Mouse (Mus musculus) frontal cortex, postnatal 14 days (tissue): ENCODE results near the gene Neurod6.
A peak's percentile ranks its signal among the peaks of the same experiment; 100 is the strongest.
"Not testable (repeated sequence)": the region's sequence is repeated elsewhere in the genome, so short reads cannot be mapped to it uniquely, and the experiment has no call there.

Source experiments
- DNase-seq, 2 experiments: peaks; one replicate each; pipeline ENCODE4 v3.0.0; 2022; ENCODE audit warnings: low spot score in 2 of 2

Neurod6 gene

GRCm38 (mm10) chr6:55680974-55681373, at the start of gene Neurod6:
Neurod6 (minus strand) TSS chr6:55681263.
- peak; percentile 57 to 59 for DNase-seq

- peak; percentile 15 to 59 for DNase-seq
Observed at GRCm38 (mm10) chr6:55717209-55717608, 36.1 kb upstream of the Neurod6 start.

- DNase-seq, result no peak
Observed at GRCm38 (mm10) chr6:55715446-55715845, 34.4 kb upstream of the Neurod6 start.

GRCm38 (mm10) chr6:55710913-55711312, 29.9 kb upstream of the Neurod6 start:
- not testable (repeated sequence) for DNase-seq

GRCm38 (mm10) chr6:55704759-55705104, 23.7 kb upstream of the Neurod6 start:
- DNase-seq, result no peak

- DNase-seq, result no peak
Observed at GRCm38 (mm10) chr6:55704061-55704758, 23.1 kb upstream of the Neurod6 start.

- no peak for DNase-seq
Observed at GRCm38 (mm10) chr6:55700392-55701386, 19.6 kb upstream of the Neurod6 start.

- no peak for DNase-seq
Observed at GRCm38 (mm10) chr6:55690015-55690531, 9.0 kb upstream of the Neurod6 start.

GRCm38 (mm10) chr6:55683506-55683905, 2.4 kb upstream of the Neurod6 start:
- no peak for DNase-seq

- no peak for DNase-seq
Observed at GRCm38 (mm10) chr6:55682886-55683285, 1.8 kb upstream of the Neurod6 start.

- no peak for DNase-seq
Observed at GRCm38 (mm10) chr6:55678571-55679185, 2.4 kb downstream of the Neurod6 start.

- no peak for DNase-seq
Observed at GRCm38 (mm10) chr6:55677326-55677725, 3.7 kb downstream of the Neurod6 start.

- peak; percentile 39 to 40 for DNase-seq
Observed at GRCm38 (mm10) chr6:55676663-55677311, 4.3 kb downstream of the Neurod6 start.

- DNase-seq, result no peak
Observed at GRCm38 (mm10) chr6:55676141-55676662, 4.9 kb downstream of the Neurod6 start.

GRCm38 (mm10) chr6:55667801-55668200, 13.3 kb downstream of the Neurod6 start:
- no peak for DNase-seq

- DNase-seq, result no peak
Observed at GRCm38 (mm10) chr6:55661126-55661915, 19.7 kb downstream of the Neurod6 start.

GRCm38 (mm10) chr6:55649996-55650395, 31.1 kb downstream of the Neurod6 start:
- DNase-seq, result no peak

GRCm38 (mm10) chr6:55649581-55649980, 31.5 kb downstream of the Neurod6 start:
- DNase-seq, result no peak

- DNase-seq, result no peak
Observed at GRCm38 (mm10) chr6:55648886-55649285, 32.2 kb downstream of the Neurod6 start.

- DNase-seq, result no peak
Observed at GRCm38 (mm10) chr6:55647771-55648280, 33.2 kb downstream of the Neurod6 start.
